Mouse (Mus musculus): ENCODE measurements around the gene Emc9. TPM values are rescaled to one million over a fixed set of nuclear protein-coding genes. Genes with fewer than 3 reads are reported as not detected.
A peak's percentile ranks its signal among the peaks of the same experiment; 100 is the strongest.

Gene Emc9
- total and polyA plus RNA-seq, 3 experiments: 38.7 to 59.4 TPM; not detected in 1

DNA sequence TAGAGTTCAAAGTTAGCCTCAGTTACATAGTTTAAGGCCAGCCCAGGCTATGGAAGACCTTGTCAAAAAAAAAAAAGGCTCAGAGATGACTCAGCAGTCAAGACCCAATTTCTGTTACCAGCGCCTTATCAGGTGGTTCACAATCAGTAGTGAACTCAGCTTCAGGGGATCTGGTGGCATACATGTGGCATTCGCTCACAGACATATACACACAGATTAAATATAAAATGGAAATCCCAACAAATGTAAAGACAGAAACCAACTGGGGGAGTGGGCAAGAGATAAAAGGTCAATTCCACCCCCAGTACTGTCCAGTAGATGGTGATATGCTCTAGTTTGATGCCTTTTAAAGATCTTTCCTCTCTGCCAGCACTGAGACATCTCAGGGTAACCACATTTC is 1.0 kb upstream of the Emc9 start (continued):
- TF ChIP-seq JUND (IDR thresholded peaks at IDR 0.05; ENCODE audit: low read depth, low read length) (0 out of 2 replicates have a peak, but pooled peaks have one; percentile 31), ZKSCAN1 (IDR thresholded peaks at IDR 0.05; ENCODE audit: low read depth, low read length) (peak; percentile 76; the same call in 1 of the 2 replicates)

DNA sequence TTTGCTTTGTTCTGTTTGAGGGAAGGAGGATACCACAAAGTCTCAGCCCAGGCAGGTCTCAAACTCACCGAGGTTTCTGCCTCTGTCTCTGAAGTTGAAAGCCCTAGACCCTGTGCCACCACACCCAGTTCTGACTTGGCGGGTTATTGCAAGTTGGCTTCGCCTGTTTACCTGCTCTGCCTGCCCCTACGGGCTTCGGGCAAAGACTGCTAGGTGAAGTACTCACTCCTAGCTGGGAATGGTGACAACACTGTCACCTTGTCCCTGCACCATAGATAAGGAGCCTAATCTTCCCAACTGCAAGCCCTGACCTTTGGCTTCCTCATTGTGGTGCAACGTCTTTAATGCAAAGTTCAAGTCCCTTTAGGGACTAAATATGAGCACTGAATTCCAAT is 461 bp upstream of the Emc9 start:
- Histone ChIP-seq H3K9me3 (replicated peaks; ENCODE audit: insufficient read depth, low read length) (no peaks in the 10 kb centered on the region), H3K4me3 (ENCODE audit: control insufficient read depth in 1 of 2, insufficient read depth in 1 of 2, low read depth in 2 of 2, low read length in 2 of 2) (peak overlapping the region; percentile 78 to 82), H3K27me3 (ENCODE audit: control insufficient read depth in 1 of 2, insufficient read depth in 2 of 2, low read length in 2 of 2) (no peaks in the 10 kb centered on the region), H3K9ac (ENCODE audit: control insufficient read depth, low read depth, low read length, poor library complexity, severe bottlenecking) (peak overlapping the region; percentile 73), H3K27ac (ENCODE audit: control insufficient read depth, low read depth, low read length) (peak overlapping the region; percentile 100), H3K36me3 (ENCODE audit: control insufficient read depth in 1 of 2, insufficient read depth in 2 of 2, low read length in 2 of 2) (peaks cover 0 to 34% of the 10 kb centered on the region in 2 experiments; a peak in 2 of 4 replicates), H3K79me2 (ENCODE audit: control insufficient read depth, insufficient read depth, low read length, poor library complexity) (peaks cover 12% of the 10 kb centered on the region), H3K4me1 (ENCODE audit: control insufficient read depth in 1 of 2, insufficient read depth in 2 of 2, low read length in 2 of 2) (peaks cover 3 to 41% of the 10 kb centered on the region in 2 experiments)
- peak; percentile 81 for DNase-seq (ENCODE audit: low read depth, low spot score)
- peak; percentile 88 for TF ChIP-seq MYB (IDR thresholded peaks at IDR 0.05; ENCODE audit: low read depth, low read length)
- no peak for TF ChIP-seq RAD21 (IDR thresholded peaks at IDR 0.05; ENCODE audit: low read depth, low read length)
- no peak for TF ChIP-seq HCFC1 (IDR thresholded peaks at IDR 0.05; ENCODE audit: low read depth, low read length)
- TF ChIP-seq ZC3H11A (IDR thresholded peaks at IDR 0.05; ENCODE audit: low read depth, low read length): no peak
- TF ChIP-seq TAL1 (IDR thresholded peaks at IDR 0.05; ENCODE audit: low read length): peak; percentile 70
- TF ChIP-seq GABPA (IDR thresholded peaks at IDR 0.05; ENCODE audit: low read depth, low read length): no peak
- TF ChIP-seq ZMIZ1 (IDR thresholded peaks at IDR 0.05; ENCODE audit: low read depth, low read length): no peak
- TF ChIP-seq E2F4 (IDR thresholded peaks at IDR 0.05; ENCODE audit: borderline replicate concordance, low read depth, low read length): no peak
- peak; percentile 34; the same call in 1 of the 2 replicates for TF ChIP-seq SIN3A (IDR thresholded peaks at IDR 0.05; ENCODE audit: low read length)
- TF ChIP-seq NELFE (IDR thresholded peaks at IDR 0.05; ENCODE audit: low read depth, low read length): no peak; the same call in 1 of the 2 replicates
- no peak for TF ChIP-seq USF2 (IDR thresholded peaks at IDR 0.05; ENCODE audit: borderline replicate concordance in 1 of 2, insufficient read depth in 1 of 2, low read depth in 1 of 2, low read length in 2 of 2)
- no peak for TF ChIP-seq MXI1 (IDR thresholded peaks at IDR 0.05; ENCODE audit: low read depth, low read length)
- no peak for TF ChIP-seq CTCF (IDR thresholded peaks at IDR 0.05 in 2 of 3, conservative IDR thresholded peaks at IDR 0.05 in 1 of 3; ENCODE audit: control insufficient read depth in 1 of 3, insufficient read depth in 1 of 3, low read depth in 2 of 3, low read length in 3 of 3, poor library complexity in 1 of 3, severe bottlenecking in 1 of 3)
- TF ChIP-seq KAT2A (conservative IDR thresholded peaks at IDR 0.05; ENCODE audit: low read depth, low read length): no peak
- TF ChIP-seq TBP (IDR thresholded peaks at IDR 0.05; ENCODE audit: low read depth, low read length): peak; percentile 68; the same call in 1 of the 2 replicates
- TF ChIP-seq TCF12 (IDR thresholded peaks at IDR 0.05; ENCODE audit: low read depth, low read length): peak; percentile 87
- TF ChIP-seq MAFK (IDR thresholded peaks at IDR 0.05; ENCODE audit: borderline replicate concordance, low read depth, low read length): no peak
- TF ChIP-seq ZKSCAN1 (IDR thresholded peaks at IDR 0.05; ENCODE audit: low read depth, low read length): no peak
- 0 out of 2 replicates have a peak, but pooled peaks have one; percentile 24 for TF ChIP-seq JUND (IDR thresholded peaks at IDR 0.05; ENCODE audit: low read depth, low read length)
- no peak for TF ChIP-seq ZNF384 (IDR thresholded peaks at IDR 0.05; ENCODE audit: low read depth, low read length)
- TF ChIP-seq UBTF (IDR thresholded peaks at IDR 0.05; ENCODE audit: borderline replicate concordance, insufficient read depth, low read depth, low read length): no peak
- no peak; a peak in 1 of 4 replicates for TF ChIP-seq POLR2A (IDR thresholded peaks at IDR 0.05; ENCODE audit: control insufficient read depth in 1 of 2, insufficient read depth in 1 of 2, low read depth in 1 of 2, low read length in 2 of 2, poor library complexity in 1 of 2)
- TF ChIP-seq POLR2AphosphoS5 (IDR thresholded peaks at IDR 0.05; ENCODE audit: borderline replicate concordance, low read depth, low read length): no peak
- TF ChIP-seq MEF2A (IDR thresholded peaks at IDR 0.05; ENCODE audit: extremely low read depth, insufficient replicate concordance, low read depth, low read length, poor library complexity, severe bottlenecking): no peak
- peak; percentile 96 for TF ChIP-seq GATA1 (IDR thresholded peaks at IDR 0.05; ENCODE audit: low read depth, low read length)
- TF ChIP-seq CHD1 (IDR thresholded peaks at IDR 0.05; ENCODE audit: low read depth, low read length): 0 out of 2 replicates have a peak, but pooled peaks have one; percentile 0
- TF ChIP-seq BHLHE40 (IDR thresholded peaks at IDR 0.05; ENCODE audit: borderline replicate concordance, low read depth, low read length): 0 out of 2 replicates have a peak, but pooled peaks have one; percentile 10
- no peak for TF ChIP-seq POLR2AphosphoS2 (IDR thresholded peaks at IDR 0.05; ENCODE audit: low read length)
- TF ChIP-seq CHD2 (IDR thresholded peaks at IDR 0.05; ENCODE audit: low read length): no peak
- TF ChIP-seq MAX (IDR thresholded peaks at IDR 0.05; ENCODE audit: low read length): no peak; the same call in 1 of the 2 replicates
- TF ChIP-seq USF1 (IDR thresholded peaks at IDR 0.05; ENCODE audit: low read depth, low read length): no peak
- no peak; the same call in 1 of the 2 replicates for TF ChIP-seq ELF1 (IDR thresholded peaks at IDR 0.05; ENCODE audit: low read depth, low read length)
- TF ChIP-seq SMC3 (IDR thresholded peaks at IDR 0.05; ENCODE audit: low read depth, low read length): no peak
- peak; percentile 60; the same call in 1 of the 2 replicates for TF ChIP-seq RCOR1 (IDR thresholded peaks at IDR 0.05; ENCODE audit: low read depth, low read length)
- TF ChIP-seq EP300 (IDR thresholded peaks at IDR 0.05; ENCODE audit: low read depth in 1 of 2, low read length in 2 of 2): peak; percentile 89 to 92
